Mouse (Mus musculus): ENCODE measurements around the gene Ppia.
"Not testable (repeated sequence)": the region's sequence is repeated elsewhere in the genome, so short reads cannot be mapped to it uniquely, and the experiment has no call there.

Ppia gene

GRCm38 (mm10) chr11:6404699-6405566 lies 10.3 kb upstream of the Ppia start:
- DNase-seq (ENCODE audit: low spot score in 2 of 2), result no peak

- no peak for DNase-seq (ENCODE audit: low spot score in 2 of 2)
Measured at GRCm38 (mm10) chr11:6405591-6406081, 9.6 kb upstream of the Ppia start.

GRCm38 (mm10) chr11:6406251-6407161 lies 8.7 kb upstream of the Ppia start:
- DNase-seq (ENCODE audit: low spot score in 2 of 2), result peak; percentile 52 to 58

- DNase-seq (ENCODE audit: low spot score in 2 of 2), result no peak
Measured at GRCm38 (mm10) chr11:6407162-6407621, 8.1 kb upstream of the Ppia start.

- no peak for DNase-seq (ENCODE audit: low spot score in 2 of 2)
Measured at GRCm38 (mm10) chr11:6410050-6410602, 5.1 kb upstream of the Ppia start.

GRCm38 (mm10) chr11:6410755-6411154 lies 4.5 kb upstream of the Ppia start:
- not testable (repeated sequence) for DNase-seq (ENCODE audit: low spot score in 2 of 2)

- DNase-seq (ENCODE audit: low spot score in 2 of 2), result peak; percentile 63 to 65
Measured at GRCm38 (mm10) chr11:6411684-6412083, 3.6 kb upstream of the Ppia start.

- no peak for DNase-seq (ENCODE audit: low spot score in 2 of 2)
Measured at GRCm38 (mm10) chr11:6413264-6413663, 2.0 kb upstream of the Ppia start.

DNA sequence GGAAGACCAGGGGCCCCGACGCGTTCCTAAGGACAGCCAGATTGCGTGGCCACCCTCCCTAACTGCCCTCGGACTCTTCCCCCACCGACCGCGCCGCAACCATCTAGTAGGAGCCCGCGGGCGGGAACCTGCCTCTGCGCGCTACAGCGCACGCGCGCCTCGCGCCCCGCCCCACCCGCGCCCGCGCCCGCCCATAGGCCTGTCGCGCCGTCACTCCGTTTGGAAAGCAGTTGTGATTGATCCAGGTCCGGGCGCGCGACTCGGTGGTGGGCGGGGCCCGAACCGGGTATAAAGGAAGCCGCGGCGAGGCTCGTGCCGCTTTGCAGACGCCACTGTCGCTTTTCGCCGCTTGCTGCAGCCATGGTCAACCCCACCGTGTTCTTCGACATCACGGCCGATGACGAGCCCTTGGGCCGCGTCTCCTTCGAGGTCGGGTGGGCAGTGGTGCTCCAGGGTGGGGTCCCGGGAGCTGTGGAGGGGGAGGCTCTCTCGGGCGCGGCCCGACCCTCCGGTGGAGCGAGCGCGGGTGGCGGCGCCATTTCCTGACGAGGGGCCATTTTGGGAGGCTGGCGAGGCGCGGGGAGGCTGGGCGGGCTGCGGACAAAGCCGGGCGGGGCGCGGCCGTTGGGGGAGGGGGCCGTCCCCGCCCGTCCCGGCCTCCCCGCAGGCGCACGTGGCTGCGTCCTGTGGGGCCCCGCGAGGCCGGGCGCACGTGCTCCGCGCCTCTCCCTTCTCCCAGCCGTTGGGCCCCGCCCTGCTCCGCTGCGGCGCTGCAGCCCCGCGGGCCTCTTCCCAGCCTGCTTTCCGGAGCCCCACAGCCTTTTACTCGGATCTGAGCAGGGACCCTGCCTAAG lies 535 bp downstream of the Ppia start:
- peak; percentile 98 for DNase-seq (ENCODE audit: low spot score in 2 of 2)

GRCm38 (mm10) chr11:6416405-6417034 lies 1.3 kb downstream of the Ppia start:
- DNase-seq (ENCODE audit: low spot score in 2 of 2), result peak; percentile 74 to 83

- DNase-seq (ENCODE audit: low spot score in 2 of 2), result no peak
Measured at GRCm38 (mm10) chr11:6417069-6417468, 1.8 kb downstream of the Ppia start.

DNA sequence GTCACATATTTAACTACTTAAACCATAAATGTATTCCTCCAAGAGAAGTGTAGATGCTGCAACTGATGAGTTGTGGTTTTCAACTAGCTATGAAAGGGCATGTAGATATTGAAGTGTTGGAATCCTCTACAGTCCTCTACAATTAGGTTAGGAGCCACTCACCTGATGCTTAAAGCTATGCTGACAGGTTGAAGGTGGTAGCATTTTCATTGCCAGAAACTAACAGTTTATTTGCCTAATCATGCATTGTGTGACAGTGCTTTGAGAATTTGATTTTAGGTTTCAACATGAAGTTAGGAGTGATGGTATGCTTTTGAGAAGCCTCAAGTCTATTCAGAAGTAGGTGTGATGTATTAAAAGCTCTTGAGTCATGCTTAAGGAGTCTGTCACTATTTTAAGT lies 2.2 kb downstream of the Ppia start:
- DNase-seq (ENCODE audit: low spot score in 2 of 2), result no peak

DNA sequence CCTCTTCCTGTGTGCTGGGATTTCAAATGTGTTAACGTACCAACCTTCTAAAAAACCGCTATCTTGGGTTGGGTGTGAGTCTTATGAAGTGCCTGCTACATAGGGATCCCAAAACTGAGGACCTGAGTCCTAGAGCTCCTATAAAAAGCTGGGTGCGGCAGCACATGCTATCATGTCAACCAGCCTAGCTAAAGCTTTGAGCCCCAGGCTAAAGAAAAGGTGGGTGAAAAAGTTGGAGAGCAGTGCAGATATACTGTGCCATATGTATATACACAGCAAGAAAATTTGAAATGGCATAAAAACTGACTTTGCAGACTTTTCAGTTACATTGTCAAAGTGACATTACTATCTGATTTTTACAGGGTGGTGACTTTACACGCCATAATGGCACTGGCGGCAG lies 3.5 kb downstream of the Ppia start:
- DNase-seq (ENCODE audit: low spot score in 2 of 2), result no peak

- DNase-seq (ENCODE audit: low spot score in 2 of 2), result not testable (repeated sequence)
Measured at GRCm38 (mm10) chr11:6419156-6419555, 3.9 kb downstream of the Ppia start.

- DNase-seq (ENCODE audit: low spot score in 2 of 2), result no peak
Measured at GRCm38 (mm10) chr11:6420283-6420703, 5.0 kb downstream of the Ppia start.

GRCm38 (mm10) chr11:6420722-6421350 lies 5.6 kb downstream of the Ppia start:
- DNase-seq (ENCODE audit: low spot score in 2 of 2), result no peak

DNA sequence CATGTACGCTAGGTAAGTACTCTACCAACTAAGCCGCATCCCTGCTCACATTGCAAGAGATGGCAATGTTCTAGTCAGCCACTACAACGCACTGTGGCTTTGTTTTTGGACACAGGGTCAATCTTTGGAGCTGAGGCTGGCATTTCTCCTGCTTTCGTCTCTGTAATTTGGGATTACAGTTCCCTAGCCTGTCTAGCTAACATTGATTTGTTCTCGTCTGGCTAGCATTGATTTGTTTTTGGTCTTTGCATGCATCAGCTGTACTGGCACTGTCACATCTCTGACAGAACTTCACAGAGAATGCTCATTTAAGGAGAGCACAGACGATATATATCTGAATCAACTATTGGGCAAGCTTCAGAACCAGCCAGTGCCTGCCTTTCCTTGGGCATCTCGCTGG lies 14.9 kb downstream of the Ppia start:
- DNase-seq (ENCODE audit: low spot score in 2 of 2), result no peak

DNA sequence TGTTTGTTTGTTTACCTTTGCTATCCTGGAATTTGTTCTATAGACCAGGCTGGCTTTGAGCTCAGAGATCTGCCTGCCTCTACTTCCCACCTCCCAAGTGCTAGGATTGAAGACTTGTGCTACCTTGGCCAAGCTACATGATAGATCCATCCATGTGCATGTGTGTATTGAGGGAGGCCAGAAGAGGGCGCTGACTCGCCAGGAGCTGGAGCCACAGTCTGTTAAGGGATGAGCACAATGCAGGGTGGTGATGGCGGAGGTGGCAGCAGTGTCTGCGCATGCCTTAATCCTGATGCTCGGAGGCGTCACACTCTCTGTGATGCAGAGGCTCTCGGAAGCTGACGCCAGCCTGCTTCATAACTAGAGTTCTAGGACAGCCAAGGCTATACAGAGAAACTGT lies 21.2 kb downstream of the Ppia start:
- no peak for DNase-seq (ENCODE audit: low spot score in 2 of 2)

- no peak for DNase-seq (ENCODE audit: low spot score in 2 of 2)
Measured at GRCm38 (mm10) chr11:6437667-6438066, 22.4 kb downstream of the Ppia start.

DNA sequence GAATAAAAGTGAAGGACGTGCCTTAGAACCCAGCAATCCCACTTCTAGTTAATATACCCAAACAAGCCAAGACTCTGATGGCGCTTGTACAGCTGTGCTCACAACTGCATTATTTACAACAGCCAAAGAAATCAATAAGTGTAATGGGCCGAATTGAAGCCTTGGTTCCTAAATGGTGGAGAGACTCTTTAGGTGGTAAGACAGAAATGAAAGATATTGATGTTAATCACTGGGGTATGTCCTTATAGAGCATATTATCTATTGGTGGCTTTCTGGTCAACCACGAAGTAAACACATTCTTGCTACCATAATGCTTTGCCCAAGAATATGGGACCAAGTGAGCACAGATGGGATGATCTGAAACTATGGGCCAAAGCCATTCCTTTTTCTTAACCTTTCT lies 24.9 kb downstream of the Ppia start:
- no peak for DNase-seq (ENCODE audit: low spot score in 2 of 2)
